Mouse (Mus musculus) embryonic fibroblast, embryonic 13.5 days (primary cell): ENCODE measurements at regions not wholly inside any gene's neighbourhood (a gene's known extent, or its start where the extent isn't known, plus 50 kb on each side); places are given as distances from the start of the nearest gene placed in this dataset.

ENCODE experiments used
- CTCF ChIP-seq: IDR thresholded peaks from 2 replicates; pipeline ENCODE4 v1.5.1; 2011; ENCODE audit warnings: mild to moderate bottlenecking, control low read depth, low read length, moderate library complexity, borderline replicate concordance; ENCODE audit not compliant: insufficient read depth
- POLR2A ChIP-seq: IDR thresholded peaks from 2 replicates; pipeline ENCODE4 v1.6.1; 2011; ENCODE audit warnings: low read depth, mild to moderate bottlenecking, control low read depth, low read length, moderate library complexity

DNA sequence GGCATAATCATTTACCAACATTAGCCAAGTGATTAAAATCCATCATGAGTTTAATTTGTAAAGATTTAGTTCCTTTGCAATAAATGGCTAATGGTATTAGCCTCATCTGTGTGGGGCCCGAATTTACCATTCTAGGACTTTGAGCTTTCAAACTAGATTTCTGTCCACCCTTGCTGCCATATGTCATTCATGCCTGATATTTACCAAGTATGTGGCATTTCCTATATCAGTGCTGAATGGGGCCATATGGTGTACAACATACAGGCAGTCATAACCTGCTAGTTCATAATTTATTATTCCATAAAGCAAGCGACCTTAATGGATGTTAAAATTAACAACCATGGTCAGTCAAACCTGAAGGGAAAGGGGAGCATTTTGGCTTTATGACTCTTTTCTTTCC is 55.8 kb upstream of the Cerkl start:
- TF ChIP-seq CTCF (no peak), POLR2A (no peak)
